Mouse (Mus musculus) kidney, adult 2 months (tissue): ENCODE measurements around the gene Nfic.

ENCODE experiments used
- CTCF ChIP-seq: fragments of 200-500 bp; conservative IDR thresholded peaks from 2 replicates; pipeline ENCODE4 v1.5.1; 2011; ENCODE audit warnings: low read depth, mild to moderate bottlenecking, control low read depth, low read length, moderate library complexity, mixed read lengths; ENCODE audit not compliant: insufficient read depth, insufficient read length
- POLR2A ChIP-seq: fragments of 200-500 bp; IDR thresholded peaks from one replicate; pipeline ENCODE4 v1.6.1; 2011; ENCODE audit warnings: low read depth, low read length, control low read depth

GRCm38 (mm10) chr10:81423476-81424245, 31.8 kb downstream of the Nfic start:
- no peak for TF ChIP-seq CTCF
- TF ChIP-seq POLR2A = no peak
